Mouse (Mus musculus) sigmoid colon, adult 10 weeks (tissue): ENCODE results near the gene Abcc6. TPM values are rescaled to one million over a fixed set of nuclear protein-coding genes. Genes with fewer than 3 reads are reported as not detected.

Experiments used
- polyA plus RNA-seq: library from polyadenylated mRNA; stranded (reverse); fragments of 350-450 nt; fragmentation: Illumina TruSeq; extraction: RNeasy Lipid Tissue Mini Kit (QIAGEN cat#74804); gene quantifications from one replicate; pipeline ENCODE4 v1.2.3, GENCODE M21; 2014; ENCODE audit warnings: low read depth, low replicate concordance

Gene Abcc6
- 0.09 TPM for polyA plus RNA-seq

DNA sequence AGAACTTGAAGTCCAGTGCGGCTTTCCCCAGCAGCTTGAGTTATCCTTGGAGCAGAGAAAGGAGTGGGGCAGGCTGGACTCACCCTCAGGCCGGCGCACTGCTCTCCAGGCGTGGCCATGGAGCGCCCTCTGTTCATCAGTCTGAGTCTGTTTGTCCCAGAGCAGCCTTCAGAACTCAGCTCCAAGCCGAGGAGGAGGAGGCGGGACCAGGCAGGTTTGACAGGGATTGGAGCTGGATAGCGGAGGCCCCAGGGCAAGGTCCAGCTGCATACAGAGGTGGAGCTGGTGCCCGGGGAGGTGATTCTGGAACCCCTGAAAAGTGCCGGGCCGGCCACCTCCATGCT is at the start of gene Abcc6:
Abcc6 (minus strand) TSS at position 158 of the 344 bp plus-strand sequence.

GRCm38 (mm10) chr7:46033109-46033869 is 3.2 kb upstream of the Abcc6 start, which contains the start of gene Nomo1:
Gene Nomo1 (plus strand): TSS chr7:46033698.

DNA sequence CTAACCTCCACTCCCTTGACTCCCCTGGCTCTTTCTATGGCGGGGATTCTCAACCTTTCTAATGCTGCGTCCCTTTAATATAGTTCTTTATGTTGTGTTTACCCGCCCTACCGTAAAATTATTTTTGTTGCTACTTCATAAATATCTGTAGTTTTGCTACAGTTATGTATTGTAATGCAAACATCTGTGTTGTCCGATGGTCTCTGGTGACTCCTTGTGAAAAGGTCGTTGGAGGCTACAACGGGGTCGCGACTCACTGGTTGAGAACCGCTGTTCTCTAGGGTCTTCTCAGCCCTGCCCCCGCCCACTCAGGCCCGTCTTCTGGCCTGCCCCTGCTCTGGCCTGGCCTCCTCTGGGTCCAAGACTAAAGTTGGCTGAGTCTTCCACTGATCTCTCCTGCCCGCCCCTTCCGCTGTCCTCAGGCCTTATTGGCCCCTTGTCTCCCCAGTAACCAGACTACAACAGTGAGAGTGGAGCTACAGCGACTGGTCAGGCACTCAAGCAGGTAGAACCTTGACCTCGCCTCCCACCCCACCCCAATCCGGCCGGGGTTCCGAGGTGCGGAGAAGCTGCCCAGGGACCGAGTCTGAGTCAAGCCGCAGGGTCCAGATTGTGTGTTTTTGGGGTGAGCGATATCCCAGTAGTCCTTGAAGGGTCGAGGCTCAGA is 106.2 kb downstream of the Abcc6 start, which contains the start of gene Ccdc114:
Ccdc114 (plus strand) TSS at position 311 of the 667 bp plus-strand sequence.

DNA sequence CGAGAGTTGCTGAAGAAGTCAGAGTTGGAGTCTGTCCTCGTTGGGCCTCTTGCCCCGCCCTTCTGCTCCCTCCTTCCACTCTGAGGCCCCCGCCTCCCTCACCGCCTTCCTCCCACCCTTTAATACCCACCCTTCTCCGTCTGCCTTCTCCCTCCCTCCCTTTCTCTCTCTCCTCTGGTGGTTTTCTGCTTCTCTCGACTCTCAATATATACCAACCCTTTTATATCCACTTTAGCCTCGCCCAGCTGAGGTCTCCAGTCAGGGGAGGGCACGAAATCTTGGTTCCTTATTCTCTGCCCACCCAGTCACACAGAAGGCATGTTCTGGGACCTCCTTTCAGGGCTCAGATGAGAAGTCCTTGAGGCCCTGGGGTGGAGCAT is 108.9 kb downstream of the Abcc6 start, which contains the start of gene Emp3:
Emp3 (minus strand) TSS at position 163 of the 380 bp plus-strand sequence.

Other genes starting within 250 kb of the Abcc6 start
- not detected for gene Lmtk3, start 246.6 kb downstream of the Abcc6 start, polyA plus RNA-seq
- 2.6 TPM for gene Sult2b1, start 245.6 kb downstream of the Abcc6 start, polyA plus RNA-seq
- gene Cyth2, start 215.7 kb downstream of the Abcc6 start, polyA plus RNA-seq = 17.2 TPM
- not detected for gene Kcnj14, start 205.5 kb downstream of the Abcc6 start, polyA plus RNA-seq
- gene Grwd1, start 199.4 kb downstream of the Abcc6 start, polyA plus RNA-seq = not detected
- gene Kdelr1, start 157.5 kb downstream of the Abcc6 start, polyA plus RNA-seq = 98.6 TPM
- gene Grin2d, start 151.9 kb downstream of the Abcc6 start, polyA plus RNA-seq = not detected
- gene Syngr4, start 133.6 kb downstream of the Abcc6 start, polyA plus RNA-seq = not detected
- 0.63 TPM for gene Tmem143, start 133.4 kb downstream of the Abcc6 start, polyA plus RNA-seq
- not detected for gene Emp3, start 108.9 kb downstream of the Abcc6 start, polyA plus RNA-seq
- gene Ccdc114, start 106.2 kb downstream of the Abcc6 start, polyA plus RNA-seq = 1.2 TPM
- gene Nomo1, start 3.4 kb upstream of the Abcc6 start, polyA plus RNA-seq = 2.8 TPM
- not detected for gene Kcnj11, start 70.5 kb upstream of the Abcc6 start, polyA plus RNA-seq
- gene Abcc8, start 149.7 kb upstream of the Abcc6 start, polyA plus RNA-seq = not detected
- 7.2 TPM for gene Ush1c, start 208.2 kb upstream of the Abcc6 start, polyA plus RNA-seq
- gene Otog, start 210.7 kb upstream of the Abcc6 start, polyA plus RNA-seq = not detected